Mouse (Mus musculus): Measurements from ENCODE around the gene Magi1.
"Not testable (repeated sequence)": the region's sequence is repeated elsewhere in the genome, so short reads cannot be mapped to it uniquely, and the experiment has no call there.

Gene Magi1

GRCm38 (mm10) chr6:93648581-93649230 is 635.0 kb downstream of the Magi1 start:
- no peak for DNase-seq (ENCODE audit: low spot score in 2 of 2)

- DNase-seq (ENCODE audit: low spot score in 2 of 2): not testable (repeated sequence)
Observed at GRCm38 (mm10) chr6:93629735-93630291, 653.9 kb downstream of the Magi1 start.

GRCm38 (mm10) chr6:93627200-93627599 is 656.5 kb downstream of the Magi1 start:
- DNase-seq (ENCODE audit: low spot score in 2 of 2): no peak
